Mouse (Mus musculus): ENCODE data around the gene Arhgef11.

Arhgef11 gene

DNA sequence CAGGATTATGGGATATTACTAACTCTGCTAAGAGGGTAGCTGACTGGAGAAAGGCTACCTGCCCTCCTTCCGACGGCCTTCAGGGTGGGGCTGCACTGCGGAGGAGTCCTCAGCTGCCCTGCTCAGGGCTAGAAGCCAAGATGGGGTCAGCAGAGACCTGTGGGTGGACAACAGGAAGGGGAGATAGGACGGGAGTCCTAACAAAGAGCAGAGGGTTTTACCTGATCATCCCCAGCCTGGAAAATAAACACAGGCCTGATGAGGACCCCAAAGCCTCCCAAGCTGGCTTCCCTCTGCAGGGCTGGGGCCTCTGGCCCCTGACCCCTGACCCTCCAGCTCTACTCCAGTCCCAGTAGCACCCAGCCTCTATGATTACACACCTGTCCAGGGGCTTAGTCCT, 145.8 kb downstream of the Arhgef11 start:
- no peak for DNase-seq

DNA sequence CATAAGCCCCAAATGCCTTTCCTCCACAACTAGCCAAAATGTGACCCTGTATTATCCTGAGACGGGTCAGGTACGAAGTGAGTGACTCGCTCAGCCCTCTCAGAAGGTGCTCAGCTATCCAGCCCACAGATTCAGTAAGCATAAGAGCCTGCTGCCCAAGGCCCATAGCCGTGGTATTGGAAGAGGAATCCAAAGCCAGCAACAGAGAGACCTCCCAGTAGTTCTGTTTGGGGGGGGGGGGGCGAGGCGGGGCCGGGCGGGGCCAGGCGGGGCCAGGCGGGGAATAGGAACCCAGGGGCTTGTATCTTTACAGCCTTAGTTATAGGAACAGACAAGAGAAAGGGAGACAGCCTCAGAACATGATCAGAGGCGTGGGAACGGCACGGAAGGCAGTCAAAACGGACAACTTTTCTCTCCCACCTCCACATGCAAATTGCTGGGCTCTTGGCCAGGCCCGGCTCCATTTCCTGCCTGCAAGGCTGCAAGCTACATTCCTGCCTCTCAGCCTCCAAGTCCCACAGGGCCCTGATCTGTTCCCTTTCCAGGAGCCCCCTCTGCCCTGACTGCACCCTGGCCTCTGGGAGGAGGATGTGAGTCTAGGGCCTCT, 146.4 kb downstream of the Arhgef11 start:
- DNase-seq = no peak

DNA sequence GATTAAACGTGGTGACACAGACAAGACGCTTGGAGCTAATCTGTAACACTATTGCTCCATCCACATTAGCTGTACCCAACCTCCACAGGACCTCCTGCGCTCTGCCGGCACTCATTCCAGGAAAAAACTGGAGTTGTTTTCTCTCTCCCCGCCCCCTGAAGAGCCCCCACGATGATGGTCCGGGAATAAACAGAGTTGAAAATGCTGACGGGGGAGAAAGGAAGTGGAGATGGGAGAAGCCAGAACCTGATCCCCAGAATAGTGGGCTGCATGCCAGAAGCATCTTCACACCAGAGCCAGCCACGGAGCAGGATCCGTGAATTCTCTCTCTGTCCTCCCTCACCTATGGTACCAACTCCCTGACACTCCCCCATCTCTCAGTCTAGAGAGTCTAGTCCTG, 147.1 kb downstream of the Arhgef11 start:
- DNase-seq = no peak

DNA sequence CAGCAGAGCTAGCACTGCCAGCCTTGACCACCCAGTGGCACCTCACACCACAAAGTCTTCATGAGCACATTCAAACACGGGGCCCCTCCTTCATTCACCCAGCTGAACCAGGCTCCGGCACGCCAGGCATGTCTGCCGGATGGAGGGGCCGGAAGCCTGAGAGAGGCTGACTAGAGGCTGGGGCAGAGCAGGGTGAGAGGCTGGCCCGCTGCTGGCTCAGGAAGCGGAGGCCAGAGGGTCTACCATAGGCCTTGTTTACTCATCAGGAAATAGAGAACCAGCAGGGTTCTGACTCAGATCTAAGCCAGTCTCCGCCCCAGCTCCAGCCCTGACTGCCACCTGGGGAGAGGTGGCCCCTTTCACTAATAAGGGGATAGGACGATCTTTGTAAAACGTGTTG, 147.7 kb downstream of the Arhgef11 start:
- no peak for DNase-seq

DNA sequence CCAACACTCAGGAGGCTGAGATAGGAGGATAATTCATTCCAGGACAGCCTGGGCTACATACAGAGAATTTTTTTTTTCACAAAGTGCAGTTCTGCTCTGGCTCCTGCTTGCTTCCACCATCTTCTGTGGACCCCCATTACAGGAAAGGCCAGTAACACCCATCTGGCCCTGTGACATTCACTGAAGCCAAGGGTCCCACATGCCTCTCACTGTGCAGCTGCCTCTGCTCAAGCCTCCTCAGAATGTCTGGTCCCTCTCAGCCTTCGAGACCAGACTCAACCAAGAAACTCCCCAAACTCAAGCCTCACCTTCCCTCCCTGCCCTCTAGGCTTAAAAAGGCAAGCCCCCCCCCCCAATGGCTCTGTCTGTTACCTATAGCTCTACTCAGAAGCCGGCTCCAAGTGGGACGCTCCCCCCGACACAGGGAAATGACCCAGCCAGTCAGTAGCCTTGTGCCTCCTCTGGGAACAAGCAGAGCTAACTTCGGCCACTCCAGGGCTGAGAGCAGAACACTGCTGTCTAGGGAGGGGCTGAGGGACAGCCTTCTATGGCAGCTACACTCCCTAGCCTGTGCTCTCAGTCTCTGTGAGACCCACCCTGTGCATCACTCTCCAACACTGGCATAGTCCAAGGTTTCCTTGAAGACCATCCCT, 148.4 kb downstream of the Arhgef11 start:
- no peak for DNase-seq

DNA sequence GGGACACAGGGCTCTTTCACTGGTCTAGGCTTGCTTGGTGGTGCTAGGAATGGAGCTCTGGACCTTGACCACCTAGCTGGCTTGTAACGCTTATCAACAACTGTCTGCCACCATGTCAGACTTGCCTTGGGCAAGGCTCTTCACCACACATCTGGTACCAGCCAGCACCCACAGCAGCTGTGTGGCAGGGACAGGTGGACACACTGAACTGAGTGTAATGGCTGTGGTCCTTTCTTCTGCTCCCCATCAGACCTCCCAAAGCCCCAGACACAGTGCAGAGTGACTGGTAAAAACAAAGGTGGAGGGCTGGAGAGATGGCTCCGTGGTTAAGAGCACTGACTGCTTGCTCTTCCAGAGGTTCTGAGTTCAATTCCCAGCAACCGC, 148.9 kb downstream of the Arhgef11 start:
- DNase-seq = no peak

DNA sequence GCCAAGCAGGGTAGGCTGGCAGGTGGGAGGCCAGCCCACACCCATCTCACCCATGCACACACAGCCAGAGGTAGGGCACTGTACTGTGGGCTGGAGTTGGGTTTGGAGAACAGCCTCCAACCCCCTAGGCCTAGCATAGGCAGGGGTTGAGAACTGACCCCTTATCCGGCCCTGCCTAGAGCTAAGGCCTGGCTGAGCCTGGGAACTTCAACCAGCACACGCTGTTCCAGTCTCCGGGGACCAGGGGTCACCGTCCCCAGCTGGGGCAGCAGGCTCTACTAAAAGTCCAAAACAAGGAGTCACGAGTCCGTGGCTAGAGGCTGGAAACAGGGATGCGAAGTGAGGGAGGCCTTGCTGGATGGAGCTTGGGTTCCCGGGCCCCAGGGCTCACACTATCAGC, 150.4 kb downstream of the Arhgef11 start:
- DNase-seq = no peak

DNA sequence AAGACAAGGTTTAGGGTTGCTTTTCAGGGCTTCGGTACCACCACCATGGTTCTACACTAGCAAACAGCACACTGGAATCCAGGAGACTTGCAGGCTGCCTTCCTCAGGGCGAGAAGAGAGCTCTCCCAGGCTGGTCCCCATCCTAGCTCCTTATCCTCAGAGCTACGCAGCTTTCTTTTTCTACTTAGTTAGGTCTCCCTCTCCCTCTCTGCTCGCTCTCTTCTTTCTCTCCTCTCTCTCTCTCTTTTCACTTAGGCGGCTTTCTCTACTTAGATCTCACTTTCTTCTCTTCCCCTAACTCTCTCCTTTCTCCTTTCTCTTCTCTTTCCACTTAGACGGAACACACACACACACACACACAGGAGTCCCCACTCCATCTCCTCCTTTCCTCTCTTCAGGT, 151.1 kb downstream of the Arhgef11 start:
- no peak for DNase-seq

DNA sequence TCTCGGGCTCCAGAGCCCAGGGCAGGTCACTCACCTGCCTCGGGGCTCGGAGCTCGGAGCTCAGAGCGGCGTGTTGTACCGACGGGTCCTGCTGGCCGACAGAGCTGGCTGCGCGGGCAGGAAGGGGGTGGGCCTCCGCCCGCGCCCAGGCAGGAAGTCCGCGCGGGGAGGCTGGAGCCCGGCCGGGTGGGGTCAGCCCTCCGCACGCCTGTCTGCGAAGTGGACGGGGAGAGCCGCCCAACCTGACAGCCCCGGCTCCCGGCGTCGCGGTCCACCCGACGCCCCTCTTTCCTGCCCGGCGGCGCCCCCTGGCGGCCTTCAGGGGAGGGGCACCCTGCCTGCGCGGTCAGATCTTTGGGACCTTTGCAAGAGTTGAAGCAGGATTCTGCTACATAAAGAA, 151.5 kb downstream of the Arhgef11 start:
- DNase-seq = peak in 1 of 2 experiments; percentile 12

DNA sequence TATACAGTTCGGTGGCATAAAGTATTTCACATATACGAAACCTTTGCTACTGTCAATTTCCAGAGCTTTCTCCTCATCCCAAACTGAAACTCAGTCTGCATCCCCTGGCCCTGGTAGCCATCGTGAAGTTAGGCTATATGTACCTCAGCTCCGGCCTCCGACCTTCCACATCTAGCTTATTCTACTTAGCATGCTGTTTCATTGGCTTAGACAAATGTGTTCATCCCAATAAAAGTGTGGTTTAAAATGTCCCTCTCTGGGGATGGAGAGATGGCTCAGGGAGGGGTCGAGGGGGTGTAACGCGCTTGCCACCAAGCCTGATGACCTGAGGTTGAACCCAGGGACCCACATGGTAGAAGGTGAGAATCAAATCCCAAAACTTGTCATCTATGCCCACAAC, 152.1 kb downstream of the Arhgef11 start:
- no peak for DNase-seq

DNA sequence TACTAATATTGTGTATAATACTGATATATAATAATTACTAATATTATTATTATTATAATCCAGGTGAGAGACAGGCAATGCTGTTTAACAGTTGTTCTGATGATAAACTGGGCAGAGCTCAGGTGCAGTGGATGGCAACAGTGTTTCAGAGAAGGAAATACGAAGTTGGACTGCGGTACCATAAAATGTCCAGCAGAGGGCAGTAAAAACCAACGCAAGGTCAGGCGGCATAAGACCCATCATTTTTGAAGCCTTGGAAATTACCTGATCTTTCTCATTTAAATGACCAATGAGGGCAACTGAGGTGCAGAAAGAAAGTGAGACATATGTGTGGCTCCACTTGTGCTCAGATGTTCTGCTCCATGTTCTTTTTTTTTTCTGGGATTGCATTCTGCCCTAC, 152.9 kb downstream of the Arhgef11 start:
- DNase-seq = peak; percentile 45 to 52

DNA sequence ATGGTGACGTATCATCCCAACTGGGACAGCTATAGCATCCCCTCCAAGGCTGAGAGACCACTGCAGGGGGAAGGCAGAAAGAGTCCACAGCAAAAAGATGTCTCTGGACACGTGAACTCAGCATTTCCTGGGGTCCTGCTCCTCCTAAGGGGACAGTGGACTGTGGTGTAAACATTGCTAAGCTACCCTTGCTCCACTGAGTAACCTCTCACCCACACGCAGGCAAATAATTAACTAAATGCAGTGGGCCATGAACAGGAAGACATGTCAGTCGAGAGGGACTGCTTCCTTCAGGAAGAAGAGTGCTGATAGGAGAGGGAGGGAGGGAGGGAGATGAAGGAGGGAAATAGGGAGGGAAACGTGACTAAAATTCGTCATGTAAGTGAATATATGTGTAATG, 153.7 kb downstream of the Arhgef11 start:
- DNase-seq = no peak

DNA sequence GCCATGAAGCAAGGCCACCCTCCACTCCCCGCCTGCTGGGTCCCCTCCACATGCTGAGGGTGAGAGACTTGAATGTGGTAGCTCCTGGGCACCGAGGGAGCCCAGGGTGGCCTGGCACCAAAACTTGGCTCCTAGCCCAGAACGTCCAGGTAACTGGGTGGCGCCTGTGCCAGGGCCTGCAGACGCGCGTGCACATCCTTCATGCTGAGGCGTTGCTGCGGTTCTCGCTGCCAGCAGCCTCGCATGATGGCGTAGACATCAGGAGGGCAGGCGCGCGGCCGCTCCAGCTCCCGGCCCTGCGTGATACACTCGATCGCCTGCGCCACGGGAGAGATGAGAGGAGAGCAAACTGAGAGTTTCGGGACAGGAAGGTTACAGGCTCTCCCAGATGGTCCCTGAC, 160.9 kb downstream of the Arhgef11 start:
- DNase-seq = peak in 1 of 2 experiments; percentile 19

DNA sequence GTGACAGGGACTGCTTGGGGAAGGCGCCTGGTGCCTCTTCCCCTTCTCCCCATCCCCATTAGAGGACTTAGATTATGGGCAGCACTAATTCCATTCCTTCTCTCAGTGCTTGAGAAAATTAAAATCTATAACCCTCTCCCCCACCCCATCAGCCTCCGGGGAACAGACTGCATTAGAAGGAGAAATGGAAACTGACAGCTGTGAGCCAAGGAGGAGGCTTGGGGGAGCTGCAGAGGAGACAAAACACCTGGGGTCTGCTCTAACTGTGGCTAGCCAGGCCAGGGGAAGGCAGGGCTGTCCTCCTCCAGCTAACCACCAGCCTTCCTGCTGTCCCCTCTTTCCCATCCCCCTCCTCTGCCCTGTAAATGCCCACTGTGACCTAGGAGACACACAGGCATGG, 161.7 kb downstream of the Arhgef11 start:
- DNase-seq = no peak

DNA sequence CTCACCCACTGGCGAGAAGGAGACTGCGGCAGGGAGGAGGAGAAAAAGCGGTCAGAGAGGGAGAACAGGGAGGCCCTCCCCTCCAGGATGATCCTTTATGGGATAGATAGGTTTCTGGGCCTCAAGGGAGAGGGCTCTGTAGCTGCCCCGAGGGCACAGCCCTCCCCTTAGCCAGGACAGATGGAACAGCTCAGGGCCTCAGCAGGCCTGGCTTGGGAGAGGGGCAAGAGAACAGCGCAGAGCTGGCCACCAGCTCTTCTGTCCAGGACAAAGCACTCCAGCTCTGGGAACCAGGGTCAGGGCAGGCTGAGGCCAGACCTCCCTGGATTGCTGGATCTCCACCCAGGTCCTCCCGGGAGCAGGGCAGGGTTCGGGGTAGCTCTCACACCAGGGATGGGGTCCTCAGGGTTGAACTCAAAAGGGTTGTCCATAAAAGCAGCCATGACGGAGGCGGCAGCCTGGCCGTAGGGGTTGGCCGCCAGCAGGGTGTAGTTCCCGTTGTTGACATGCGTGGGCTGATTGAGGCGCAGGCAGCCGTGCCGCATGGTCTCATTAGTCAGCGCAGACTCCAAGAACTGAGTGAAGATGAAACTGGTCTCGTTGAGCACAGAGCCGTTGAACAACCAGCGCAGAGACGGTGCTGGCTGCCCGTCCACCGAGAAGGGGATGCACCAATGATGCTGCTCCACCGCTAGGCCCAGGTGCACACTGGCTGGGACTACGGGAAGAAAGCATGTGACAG, 166.1 kb downstream of the Arhgef11 start:
- no peak for DNase-seq

DNA sequence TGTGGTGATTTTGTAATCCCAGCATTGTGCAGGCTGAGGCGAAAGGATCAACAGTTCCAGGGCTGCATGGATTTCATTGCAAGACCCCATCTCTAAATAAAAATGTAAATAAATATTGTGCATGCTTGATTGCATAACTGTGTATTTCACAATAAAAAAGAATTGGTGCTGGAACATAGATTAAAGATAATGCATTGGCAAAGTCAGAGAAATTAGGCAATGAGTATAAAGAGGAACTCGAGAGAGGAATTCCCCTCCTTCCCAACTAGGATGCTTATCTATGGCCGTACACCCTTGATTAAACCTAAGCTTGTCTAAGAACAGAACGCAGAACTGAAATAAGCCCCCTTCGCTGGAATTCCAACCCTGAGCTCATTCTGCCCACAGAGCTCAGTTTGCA, 167.8 kb downstream of the Arhgef11 start:
- DNase-seq = no peak

DNA sequence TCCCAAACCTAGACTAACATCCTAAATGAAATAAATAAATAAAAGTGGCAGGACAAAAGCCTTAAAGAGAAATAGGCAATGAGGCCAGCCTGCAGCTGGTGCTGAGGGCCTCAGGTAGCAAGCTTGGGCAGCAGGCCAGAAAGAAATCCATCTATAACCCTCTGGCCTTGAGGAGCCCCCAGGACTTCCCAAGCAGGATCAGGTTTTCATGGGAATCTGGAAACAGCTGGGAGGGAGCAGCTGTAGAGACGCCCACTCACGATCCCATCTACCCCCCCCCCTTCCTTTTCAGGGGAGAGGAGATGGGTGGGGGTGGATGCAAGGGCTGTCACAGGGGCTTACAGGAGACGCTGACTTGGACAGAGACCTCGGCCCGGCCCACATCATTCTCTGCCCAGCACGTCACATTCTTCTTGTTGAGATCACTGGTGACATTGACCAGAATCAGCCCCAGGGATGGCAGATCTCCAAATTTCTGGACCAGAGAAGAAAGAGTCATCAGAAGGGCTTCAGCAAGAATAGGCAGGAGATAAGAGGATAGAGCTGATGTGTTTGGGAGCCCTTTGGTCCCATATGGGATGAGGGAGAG, 168.4 kb downstream of the Arhgef11 start:
- no peak for DNase-seq

Measured in cerebellum, adult 18-20 months (tissue).